Mouse (Mus musculus) kidney, embryonic 14.5 days (tissue): Measurements from ENCODE around the gene Calm2. TPM values are rescaled to one million over a fixed set of nuclear protein-coding genes. Genes with fewer than 3 reads are reported as not detected.

Source experiments
- ATAC-seq: fragments of 200-750 bp; cut with Nextera tagmentation; 2 replicates; pipeline ENCODE4 v1.8.0; 2017; ENCODE audit warnings: moderate number of reproducible peaks, mild to moderate bottlenecking, moderate TSS enrichment, moderate library complexity; ENCODE audit not compliant: low FRiP score, low TSS enrichment
- H3K27ac ChIP-seq: fragments of 300-500 bp; sonication (generic); 2 replicates; pipeline ENCODE4 v1.5.1; 2014; ENCODE audit warnings: low read depth, mild to moderate bottlenecking, low read length, moderate library complexity, mixed read lengths
- H3K27me3 ChIP-seq: fragments of 300-500 bp; sonication (generic); 2 replicates; pipeline ENCODE4 v1.6.1; 2014; ENCODE audit warnings: mild to moderate bottlenecking, low read length; ENCODE audit not compliant: control insufficient read depth, insufficient read depth
- H3K36me3 ChIP-seq: fragments of 300-500 bp; sonication (generic); 2 replicates; pipeline ENCODE4 v1.6.1; 2014; ENCODE audit warnings: low read length, mixed read lengths; ENCODE audit not compliant: control insufficient read depth, insufficient read depth
- H3K4me1 ChIP-seq: fragments of 300-500 bp; sonication (generic); 2 replicates; pipeline ENCODE4 v1.6.1; 2014; ENCODE audit warnings: low read length, mixed read lengths; ENCODE audit not compliant: control insufficient read depth, insufficient read depth
- H3K4me2 ChIP-seq: fragments of 300-500 bp; sonication (generic); replicated peaks from 2 replicates; pipeline ENCODE4 v1.6.1; 2014; ENCODE audit warnings: low read depth, mild to moderate bottlenecking, low read length
- H3K4me3 ChIP-seq: fragments of 300-500 bp; sonication (generic); 2 replicates; pipeline ENCODE4 v1.5.1; 2014; ENCODE audit warnings: mild to moderate bottlenecking, low read length
- H3K9ac ChIP-seq: fragments of 300-500 bp; sonication (generic); 2 replicates; pipeline ENCODE4 v1.6.1; 2014; ENCODE audit warnings: low read depth, mild to moderate bottlenecking, low read length, moderate library complexity
- H3K9me3 ChIP-seq: fragments of 300-500 bp; sonication (generic); 2 replicates; pipeline ENCODE4 v1.6.1; 2016; ENCODE audit warnings: low read length; ENCODE audit not compliant: control insufficient read depth
- WGBS: fragments of 180-500 bp; shearing (Covaris S2); extraction: QIAGEN DNeasy Blood & Tissue Kit; methylation state at CpG from one replicate; pipeline ENCODE4 v1.1.7; 2014; 5-methylcytosine and 5-hydroxymethylcytosine counted together
- polyA plus RNA-seq: library from polyadenylated mRNA; unstranded; fragments of >200 nt; fragmentation: Nextera tagmentation; extraction: Ambion mirVana; gene quantifications from 2 replicates; pipeline ENCODE4 v1.2.1, GENCODE M21; 2014

Calm2 gene
- polyA plus RNA-seq, 1 experiment from 2014 or later = 1,015 TPM

- Histone ChIP-seq H3K4me1 (peaks cover 13% of the 10 kb centered on the region), H3K4me2 (no peak overlapping the region), H3K27ac (no peak overlapping the region), H3K27me3 (no peaks in the 10 kb centered on the region), H3K36me3 (no peaks in the 10 kb centered on the region), H3K9me3 (no peaks in the 10 kb centered on the region), H3K9ac (no peak overlapping the region), H3K4me3 (no peak overlapping the region)
- 66% methylated on average over 7 of the region's 7 CpGs for WGBS
- no peak for ATAC-seq
Measured at GRCm38 (mm10) chr17:87391242-87391641, 55.5 kb downstream of the Calm2 start.

- Histone ChIP-seq H3K9ac (no peak overlapping the region), H3K4me1 (peaks cover 10% of the 10 kb centered on the region), H3K27me3 (no peaks in the 10 kb centered on the region), H3K4me2 (no peak overlapping the region), H3K9me3 (no peaks in the 10 kb centered on the region), H3K27ac (no peak overlapping the region), H3K36me3 (no peaks in the 10 kb centered on the region), H3K4me3 (no peak overlapping the region)
- peak; percentile 79 for ATAC-seq
- 10% methylated on average over 4 of the region's 5 CpGs for WGBS
Measured at GRCm38 (mm10) chr17:87387068-87387467, 59.7 kb downstream of the Calm2 start.

GRCm38 (mm10) chr17:87385835-87386234, 60.9 kb downstream of the Calm2 start:
- Histone ChIP-seq H3K4me3 (no peak overlapping the region), H3K4me1 (peaks cover 10% of the 10 kb centered on the region), H3K27ac (no peak overlapping the region), H3K9me3 (no peaks in the 10 kb centered on the region), H3K9ac (no peak overlapping the region), H3K36me3 (no peaks in the 10 kb centered on the region), H3K27me3 (no peaks in the 10 kb centered on the region), H3K4me2 (no peak overlapping the region)
- 69% methylated on average over 3 of the region's 3 CpGs for WGBS
- no peak for ATAC-seq

Other genes starting within 250 kb of the Calm2 start
- 82.6 and 104 TPM in 2 replicates for gene Mcfd2, start 181.0 kb downstream of the Calm2 start, polyA plus RNA-seq
- 4.0 and 5.7 TPM in 2 replicates for gene Ttc7, start 164.0 kb downstream of the Calm2 start, polyA plus RNA-seq
- 0.51 TPM in 1 of 2 replicates, not detected in the other for gene Stpg4, start 19.2 kb downstream of the Calm2 start, polyA plus RNA-seq
- gene Epcam, start 189.0 kb upstream of the Calm2 start, polyA plus RNA-seq = 260 and 274 TPM in 2 replicates
- gene Msh2, start 225.4 kb upstream of the Calm2 start, polyA plus RNA-seq = 52.3 and 69.1 TPM in 2 replicates